Mouse (Mus musculus) erythroblast, adult 5-6 weeks (primary cell): ENCODE measurements around the gene Dcaf11. TPM values are rescaled to one million over a fixed set of nuclear protein-coding genes. Genes with fewer than 3 reads are reported as not detected.

ENCODE experiments used
- ATAC-seq: replicated peaks from 2 replicates; pipeline ENCODE4 v1.8.0; 2016; ENCODE audit warnings: moderate number of reproducible peaks, mild to moderate bottlenecking, moderate TSS enrichment, inconsistent platforms; ENCODE audit not compliant: poor library complexity, low FRiP score, severe bottlenecking
- total RNA-seq, 2 experiments: library from RNA; stranded (forward) in 1 of 2; stranded (reverse) in 1 of 2; fragments of 150-400 nt in 1 of 2; fragments of 200-764, 138-1000 nt in 1 of 2; gene quantifications; 2 replicates each; pipeline versions ENCODE4 v1.2.3 to v1.2.4; 2015 to 2017; ENCODE audit warnings: low replicate concordance in 2 of 2

Gene Dcaf11
- total RNA-seq, 2 experiments from 2014 or later = 21.9 to 46.2 TPM

DNA sequence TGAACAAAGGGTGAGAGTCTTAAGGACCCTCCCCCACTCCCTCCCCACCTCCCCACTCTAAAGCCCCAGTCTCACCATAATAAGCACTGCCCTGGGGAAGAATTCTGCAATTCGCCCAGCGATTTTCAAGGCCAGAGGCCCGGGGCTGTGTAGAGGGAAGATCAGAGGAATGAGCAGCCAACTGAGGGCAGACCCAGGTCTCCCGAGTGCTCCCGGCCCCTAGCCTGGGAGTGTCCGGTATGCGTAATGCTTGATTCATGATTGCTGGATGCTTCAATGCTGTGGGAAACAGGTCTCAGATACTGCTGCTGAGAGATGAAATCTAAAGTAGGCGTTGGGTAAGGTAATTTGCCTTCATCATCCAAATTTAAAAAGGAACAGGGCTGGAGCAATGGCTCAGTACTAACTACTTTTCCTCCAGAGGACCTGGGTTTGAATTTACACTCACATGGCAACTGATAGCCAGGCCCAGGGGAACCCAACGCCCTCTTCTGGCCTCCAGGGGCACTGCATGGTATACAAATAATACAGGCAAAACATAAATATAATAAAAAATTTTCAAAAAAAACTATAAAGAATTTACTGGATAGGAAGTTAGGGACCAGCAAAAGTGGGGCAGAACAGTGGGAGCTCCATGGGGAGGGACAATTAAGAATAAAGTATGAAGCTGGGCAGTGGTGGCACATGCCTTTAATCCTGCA lies 22.3 kb downstream of the Dcaf11 start:
- ATAC-seq = no peak

DNA sequence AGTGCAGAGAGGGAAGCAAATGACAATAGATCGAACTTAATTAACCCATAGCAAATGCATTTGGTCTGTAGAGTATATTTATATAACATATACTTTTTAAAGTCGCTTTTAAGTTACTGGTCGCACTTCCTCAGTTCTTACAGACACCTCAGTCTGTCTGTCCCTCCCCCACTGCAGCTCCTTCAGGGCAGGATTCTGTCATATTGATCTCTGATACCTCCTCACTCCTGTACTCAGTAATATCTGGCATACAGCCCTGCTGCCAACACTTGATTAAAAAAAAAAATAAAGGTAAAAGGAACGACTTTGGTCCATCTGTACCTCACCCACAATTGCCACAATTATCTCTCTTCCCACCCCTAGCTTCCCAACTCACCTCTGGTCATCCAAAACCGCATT lies 24.5 kb downstream of the Dcaf11 start:
- ATAC-seq = no peak

DNA sequence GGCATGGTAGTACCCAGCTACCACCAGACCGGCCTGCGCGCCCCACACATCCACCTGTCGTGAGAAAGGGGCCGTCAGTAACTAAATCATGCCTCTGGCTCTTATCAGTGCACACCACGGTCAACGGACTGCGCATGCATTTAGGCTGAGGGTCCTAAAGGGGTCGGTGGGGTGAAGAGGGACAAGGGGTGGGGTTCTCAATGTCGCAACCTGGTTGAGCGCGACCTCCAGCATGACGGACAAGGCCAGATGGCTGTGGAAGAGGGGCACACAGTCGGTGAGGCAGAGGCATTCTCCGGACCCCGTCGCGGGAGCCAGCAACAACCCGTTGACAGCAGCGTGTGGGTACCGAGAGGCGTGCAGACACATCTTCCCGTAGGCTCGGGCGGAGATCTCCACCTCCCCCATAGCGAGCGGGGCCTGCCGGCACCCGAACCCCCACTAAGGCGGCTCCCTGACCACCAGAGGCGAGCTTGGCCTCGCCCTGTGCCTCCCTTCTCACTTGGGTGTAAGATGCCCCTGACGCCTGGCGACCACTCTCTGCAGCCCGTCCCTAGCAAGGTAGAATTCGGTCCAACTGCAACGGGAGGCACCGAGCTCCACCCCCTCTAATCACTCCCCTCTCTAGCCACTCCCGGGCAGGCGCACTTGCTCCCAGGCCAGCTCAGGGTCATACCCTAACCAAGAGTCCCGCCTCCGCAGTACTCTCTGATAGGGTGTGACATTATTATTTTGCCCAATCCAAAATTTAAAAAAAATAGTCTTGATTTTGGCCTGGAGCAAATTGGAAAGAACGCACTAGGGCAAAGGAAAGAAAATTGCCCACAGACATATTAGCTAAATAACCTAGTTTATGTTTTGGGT lies 25.1 kb downstream of the Dcaf11 start, which contains the start of gene Emc9:
TSS of gene Emc9 (minus strand) at position 601 of the 864 bp plus-strand sequence.
- ATAC-seq = peak; percentile 90

DNA sequence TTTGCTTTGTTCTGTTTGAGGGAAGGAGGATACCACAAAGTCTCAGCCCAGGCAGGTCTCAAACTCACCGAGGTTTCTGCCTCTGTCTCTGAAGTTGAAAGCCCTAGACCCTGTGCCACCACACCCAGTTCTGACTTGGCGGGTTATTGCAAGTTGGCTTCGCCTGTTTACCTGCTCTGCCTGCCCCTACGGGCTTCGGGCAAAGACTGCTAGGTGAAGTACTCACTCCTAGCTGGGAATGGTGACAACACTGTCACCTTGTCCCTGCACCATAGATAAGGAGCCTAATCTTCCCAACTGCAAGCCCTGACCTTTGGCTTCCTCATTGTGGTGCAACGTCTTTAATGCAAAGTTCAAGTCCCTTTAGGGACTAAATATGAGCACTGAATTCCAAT lies 25.8 kb downstream of the Dcaf11 start:
- peak; percentile 29 for ATAC-seq

DNA sequence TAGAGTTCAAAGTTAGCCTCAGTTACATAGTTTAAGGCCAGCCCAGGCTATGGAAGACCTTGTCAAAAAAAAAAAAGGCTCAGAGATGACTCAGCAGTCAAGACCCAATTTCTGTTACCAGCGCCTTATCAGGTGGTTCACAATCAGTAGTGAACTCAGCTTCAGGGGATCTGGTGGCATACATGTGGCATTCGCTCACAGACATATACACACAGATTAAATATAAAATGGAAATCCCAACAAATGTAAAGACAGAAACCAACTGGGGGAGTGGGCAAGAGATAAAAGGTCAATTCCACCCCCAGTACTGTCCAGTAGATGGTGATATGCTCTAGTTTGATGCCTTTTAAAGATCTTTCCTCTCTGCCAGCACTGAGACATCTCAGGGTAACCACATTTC lies 26.3 kb downstream of the Dcaf11 start:
- peak; percentile 43 for ATAC-seq

DNA sequence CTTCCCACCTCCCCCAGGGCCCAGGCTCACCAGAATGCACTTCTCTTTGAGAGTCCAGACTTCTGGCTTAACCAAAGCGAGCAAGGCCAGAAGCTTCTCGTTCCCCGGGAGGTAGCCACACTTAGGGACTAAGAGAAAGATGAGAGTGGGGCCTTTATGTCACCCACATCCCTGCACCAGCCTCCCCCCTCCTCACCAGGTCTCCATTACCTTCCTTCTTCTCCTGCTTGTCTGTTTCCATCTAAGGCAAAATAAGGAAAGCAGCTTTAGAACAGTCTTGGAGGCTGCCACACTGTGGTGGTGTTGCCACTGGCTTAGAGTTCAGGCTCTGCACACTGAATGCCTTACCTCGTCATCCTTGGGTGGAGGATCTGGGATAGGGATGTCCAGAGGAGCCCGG lies 29.5 kb downstream of the Dcaf11 start:
- ATAC-seq = no peak

DNA sequence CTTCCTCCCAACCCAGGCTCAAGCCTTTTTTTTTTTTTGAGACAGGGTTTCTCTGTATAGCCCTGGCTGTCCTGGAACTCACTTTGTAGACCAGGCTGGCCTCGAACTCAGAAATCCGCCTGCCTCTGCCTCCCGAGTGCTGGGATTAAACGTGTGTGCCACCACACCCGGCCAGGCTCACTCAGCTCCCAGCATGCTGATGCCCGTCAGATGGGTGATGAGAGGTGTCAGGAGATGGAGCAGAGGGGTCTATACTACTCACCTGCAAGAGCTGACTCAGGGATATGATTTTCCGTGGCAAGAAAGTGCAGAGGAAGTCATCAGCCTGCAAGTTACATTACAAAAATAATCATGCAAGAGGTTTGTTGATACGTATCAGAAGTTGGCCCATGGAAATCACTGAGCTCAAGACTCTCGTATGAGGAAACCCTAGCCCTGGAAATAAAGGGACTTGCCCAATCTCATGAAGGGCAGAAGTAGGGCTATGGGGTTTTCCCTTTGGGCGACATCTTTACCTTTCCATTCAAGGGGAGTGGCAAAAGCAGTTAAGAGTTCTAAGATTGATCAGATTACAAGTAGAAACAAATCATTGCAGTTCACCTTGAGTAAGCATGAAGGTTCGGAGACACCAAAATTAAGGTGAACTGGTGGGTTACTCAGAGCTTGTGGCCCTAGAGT lies 30.1 kb downstream of the Dcaf11 start:
- ATAC-seq = no peak

DNA sequence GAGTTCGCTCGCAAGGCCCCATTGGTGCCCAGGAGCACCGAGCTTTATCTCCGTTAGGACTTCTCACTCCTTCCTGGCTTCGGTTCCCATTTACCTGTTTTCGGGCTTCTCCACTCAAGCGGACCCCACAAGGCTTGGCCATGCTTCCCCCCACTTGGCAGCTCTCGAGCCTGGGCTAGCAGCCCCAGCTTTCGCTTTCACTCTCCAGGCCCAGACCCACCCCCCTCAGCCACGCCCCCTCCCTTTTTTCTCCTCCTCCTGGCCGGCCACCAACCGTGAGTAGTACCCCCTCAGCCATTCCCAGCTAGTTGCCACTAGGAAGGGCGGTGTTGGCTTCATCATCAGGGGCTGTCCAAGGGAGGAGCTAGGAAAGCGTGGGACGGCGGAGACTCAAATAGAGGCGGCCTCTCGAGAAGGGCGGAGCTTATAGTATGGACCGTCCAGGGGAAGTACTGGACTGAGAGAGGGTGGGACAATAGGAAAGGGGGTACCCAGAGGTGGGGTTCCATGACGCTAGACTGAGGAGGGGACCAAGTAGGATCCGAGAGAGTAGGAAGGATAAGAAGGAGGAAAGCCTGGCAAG lies 31.0 kb downstream of the Dcaf11 start, which contains the start of gene Psme2:
TSS of gene Psme2 (minus strand) at position 366 of the 583 bp plus-strand sequence.
- ATAC-seq = peak; percentile 82

DNA sequence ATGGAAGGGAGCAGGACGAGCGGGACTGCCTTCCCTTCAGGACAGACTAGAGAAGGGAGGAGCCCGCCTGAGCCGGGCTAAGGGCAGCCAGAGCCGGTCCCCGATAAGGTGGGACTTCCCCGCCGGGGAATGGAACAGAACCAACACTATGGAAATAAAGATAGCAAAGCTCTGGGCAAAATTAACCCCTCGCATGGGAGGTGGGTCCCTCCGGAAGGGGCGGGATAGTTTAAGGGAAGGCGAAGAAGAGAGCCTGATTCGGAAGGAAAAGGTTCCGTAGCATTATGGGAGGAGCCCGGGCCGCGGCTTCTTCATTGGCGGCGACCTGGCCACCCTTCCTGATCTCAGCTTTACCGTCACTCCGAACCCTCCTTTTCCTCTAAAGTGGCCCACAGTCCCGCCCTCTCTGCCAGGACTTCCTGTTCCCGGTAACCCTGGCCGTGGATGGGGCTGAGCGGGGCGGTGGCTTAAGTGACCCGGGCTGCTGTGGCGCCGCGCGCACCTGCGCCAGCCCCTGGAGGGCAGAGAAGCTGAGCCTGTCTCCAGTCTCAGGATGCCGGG lies 31.6 kb downstream of the Dcaf11 start, which contains the start of gene Rnf31:
TSS of gene Rnf31 (plus strand) at position 378 of the 561 bp plus-strand sequence.
- peak; percentile 87 for ATAC-seq

DNA sequence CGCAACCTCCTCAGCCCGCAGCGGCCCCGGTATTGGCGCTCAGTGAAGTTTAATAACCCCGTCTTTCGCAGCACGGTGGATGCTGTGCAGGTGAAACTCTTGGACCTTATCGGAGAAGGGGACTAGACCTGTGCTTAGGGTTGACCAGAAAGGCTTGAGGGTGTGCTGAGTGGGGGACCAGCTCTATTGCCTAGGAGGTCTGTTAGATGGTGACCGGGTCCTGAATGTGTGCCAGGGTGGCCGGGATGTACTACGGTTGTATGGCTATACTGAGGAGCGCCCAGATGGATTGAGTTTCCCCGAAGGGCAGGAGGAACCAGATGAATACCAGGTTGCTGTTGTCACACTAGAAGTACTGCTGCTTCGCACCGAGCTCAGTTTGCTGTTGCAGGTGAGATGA lies 32.4 kb downstream of the Dcaf11 start:
- ATAC-seq = peak; percentile 10

DNA sequence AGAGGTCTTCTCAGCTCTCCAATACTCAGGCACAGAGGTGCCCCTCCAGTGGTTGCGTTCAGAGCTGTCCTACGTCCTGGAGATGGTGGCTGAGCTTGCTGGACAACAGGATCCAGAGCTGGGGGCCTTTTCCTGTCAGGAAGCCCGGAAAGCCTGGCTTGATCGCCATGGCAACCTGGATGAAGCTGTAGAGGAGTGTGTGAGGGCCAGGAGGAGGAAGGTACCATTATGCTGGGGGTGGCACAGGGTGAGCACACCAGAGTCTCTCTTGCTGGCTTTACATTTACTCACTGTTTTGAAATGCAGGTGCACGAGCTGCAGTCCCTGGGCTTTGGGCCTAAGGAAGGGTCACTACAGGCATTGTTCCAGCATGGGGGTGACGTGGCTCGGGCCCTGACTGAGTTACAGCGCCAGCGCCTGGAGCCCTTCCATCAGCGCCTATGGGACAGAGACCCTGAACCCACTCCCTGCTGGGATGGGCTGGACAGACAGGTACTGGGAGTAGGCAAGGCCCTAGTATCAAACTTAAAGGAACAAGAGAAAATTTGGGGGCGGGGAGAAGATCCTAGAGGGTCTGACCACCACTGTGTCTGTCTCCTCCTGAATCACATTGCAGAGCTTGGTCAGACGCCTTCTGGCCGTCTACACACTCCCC lies 36.4 kb downstream of the Dcaf11 start:
- no peak for ATAC-seq

DNA sequence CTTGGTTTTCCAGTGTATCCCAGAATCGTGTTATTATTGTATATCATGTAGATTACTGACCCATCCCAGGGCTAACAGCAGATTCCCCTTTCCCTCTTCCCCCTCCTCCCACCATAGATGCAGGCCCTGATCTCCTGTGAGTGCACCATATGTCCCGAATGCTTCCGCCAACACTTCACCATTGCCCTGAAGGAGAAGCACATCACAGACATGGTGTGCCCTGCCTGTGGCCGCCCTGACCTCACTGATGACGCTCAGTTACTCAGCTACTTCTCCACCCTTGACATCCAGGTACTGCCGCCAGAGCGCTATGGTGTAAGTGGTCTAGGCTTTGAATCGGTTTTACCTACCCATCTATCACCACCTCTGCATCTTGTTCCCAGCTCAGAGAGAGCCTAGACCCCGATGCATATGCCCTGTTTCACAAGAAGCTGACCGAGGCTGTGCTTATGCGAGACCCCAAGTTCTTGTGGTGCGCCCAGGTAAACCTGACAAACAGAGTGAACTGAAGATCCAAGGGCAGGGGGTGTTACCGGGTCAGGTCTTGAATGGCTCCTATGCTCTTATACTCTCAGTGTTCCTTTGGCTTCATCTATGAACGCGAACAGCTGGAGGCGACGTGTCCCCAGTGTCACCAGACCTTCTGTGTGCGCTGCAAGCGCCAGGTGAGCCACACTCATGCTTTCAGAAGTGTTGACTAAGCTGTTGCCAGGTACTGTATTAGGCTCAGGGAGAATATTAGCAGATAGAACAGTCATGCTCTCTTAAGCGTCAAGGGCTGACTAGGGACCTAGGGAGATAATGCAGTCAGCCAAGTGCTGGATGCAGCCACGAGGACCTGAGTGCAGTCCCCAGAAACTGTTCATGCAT lies 39.0 kb downstream of the Dcaf11 start:
- no peak for ATAC-seq

DNA sequence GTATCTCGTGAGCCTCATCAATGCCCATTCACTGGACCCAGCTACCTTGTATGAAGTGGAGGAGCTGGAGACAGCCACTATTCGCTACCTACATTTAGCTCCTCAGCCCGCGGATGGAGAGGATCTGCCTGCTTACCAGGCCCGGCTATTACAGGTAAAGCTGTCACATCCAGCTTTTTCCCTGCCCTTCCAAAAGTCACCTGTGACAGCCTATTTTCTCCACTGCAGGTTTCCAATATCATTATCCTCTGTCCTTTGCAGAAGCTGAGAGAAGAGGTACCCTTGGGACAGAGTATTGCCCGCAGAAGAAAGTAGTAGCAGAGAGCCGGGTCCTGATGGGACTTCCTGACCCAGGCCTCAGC lies 43.4 kb downstream of the Dcaf11 start, which contains the start of gene Irf9:
TSS of gene Irf9 (plus strand) at position 301 of the 362 bp plus-strand sequence.
- ATAC-seq = no peak

DNA sequence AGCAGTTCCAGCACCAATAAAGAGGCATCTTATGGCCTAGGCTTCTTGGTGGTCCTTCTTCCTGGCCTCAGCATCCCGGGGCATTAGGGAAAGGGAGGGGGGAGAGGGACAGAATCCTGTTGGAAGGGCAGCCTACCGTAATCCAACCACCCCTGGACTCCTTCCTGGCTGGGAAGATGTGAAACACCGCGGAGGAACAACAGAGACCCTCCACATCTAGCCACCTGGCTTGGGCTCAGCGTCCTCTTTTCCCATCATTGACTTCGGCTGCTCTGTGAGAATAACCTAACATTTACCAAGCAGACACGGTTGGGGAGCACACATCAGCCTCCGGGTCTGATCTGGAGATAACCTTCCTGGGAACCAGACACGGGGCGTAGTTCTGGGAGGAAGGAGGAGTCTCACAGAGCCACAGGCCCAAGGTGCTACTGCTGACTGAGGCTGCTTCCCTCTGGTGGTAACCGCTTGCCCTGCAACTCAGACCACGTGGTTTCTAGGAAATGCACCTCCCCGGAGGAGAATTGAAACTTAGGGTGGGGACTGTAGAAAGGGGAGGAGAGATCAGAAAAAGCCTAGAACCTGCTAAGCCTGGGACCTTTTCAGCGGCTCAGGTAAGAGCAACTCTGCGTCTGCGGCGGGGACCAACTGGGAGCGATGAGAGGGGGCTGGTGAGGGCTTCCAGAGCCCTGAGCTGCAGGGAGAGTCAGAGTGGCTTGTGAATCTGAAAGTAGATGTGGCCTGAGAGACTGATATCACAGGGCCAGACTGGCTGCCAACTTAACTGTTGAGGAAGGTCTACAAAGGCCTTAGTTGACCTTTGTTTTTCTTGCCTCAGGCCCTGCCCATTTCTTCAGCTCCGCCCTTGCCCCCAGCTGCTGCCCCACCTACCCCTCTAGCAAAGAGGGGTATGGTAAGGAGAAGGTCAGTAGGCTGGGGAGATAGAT lies 44.1 kb downstream of the Dcaf11 start:
- peak; percentile 88 for ATAC-seq

DNA sequence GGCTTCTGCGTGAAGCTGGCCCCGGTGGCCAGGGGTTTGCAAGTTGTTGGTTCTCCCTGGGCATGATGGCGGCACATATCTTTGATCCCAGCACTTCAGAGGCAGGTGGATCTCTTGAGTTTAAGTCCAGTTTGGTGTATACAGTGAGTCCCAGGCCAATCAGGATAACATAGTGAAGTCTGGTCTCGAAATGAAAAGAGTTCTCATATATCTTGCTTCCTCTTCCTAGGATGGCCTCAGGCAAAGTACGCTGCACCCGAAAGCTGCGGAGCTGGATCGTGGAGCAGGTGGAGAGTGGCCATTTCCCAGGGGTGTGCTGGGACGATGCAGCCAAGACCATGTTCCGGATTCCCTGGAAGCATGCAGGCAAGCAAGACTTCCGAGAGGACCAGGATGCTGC lies 45.0 kb downstream of the Dcaf11 start:
- no peak for ATAC-seq

DNA sequence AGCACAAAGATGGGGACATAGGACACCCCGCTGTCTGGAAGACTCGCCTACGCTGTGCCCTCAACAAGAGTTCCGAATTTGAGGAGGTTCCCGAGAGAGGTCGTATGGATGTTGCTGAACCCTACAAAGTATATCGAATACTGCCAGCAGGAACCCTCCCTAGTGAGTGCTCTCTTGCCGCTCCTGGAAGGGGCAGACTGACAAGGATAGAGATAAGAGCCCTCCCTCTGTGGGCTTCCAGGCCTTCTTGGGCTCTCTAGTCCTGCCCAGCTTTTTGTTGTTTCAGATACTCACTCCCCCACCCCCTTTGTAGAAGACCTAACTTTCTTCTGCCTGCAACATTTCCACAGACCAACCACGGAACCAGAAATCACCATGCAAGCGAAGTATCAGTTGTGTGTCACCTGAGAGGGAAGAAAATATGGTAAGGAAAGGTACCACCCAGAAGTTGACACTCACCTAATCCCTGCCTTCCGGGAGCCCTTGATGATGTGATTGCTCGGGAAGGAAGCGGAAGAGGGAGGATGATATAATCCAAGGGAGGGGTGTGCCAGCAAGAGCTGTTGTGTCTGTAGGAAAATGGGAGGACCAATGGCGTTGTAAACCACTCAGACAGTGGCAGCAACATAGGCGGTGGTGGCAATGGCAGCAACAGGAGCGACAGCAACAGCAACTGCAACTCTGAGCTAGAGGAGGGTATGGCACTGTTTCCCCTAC lies 46.1 kb downstream of the Dcaf11 start:
- 0 out of 2 replicates have a peak, but pooled peaks have one; percentile 17 for ATAC-seq
